Mouse (Mus musculus) large intestine, adult 2 months (tissue): Measurements from ENCODE around the gene Spopl. TPM values are rescaled to one million over a fixed set of nuclear protein-coding genes. Genes with fewer than 3 reads are reported as not detected.
"Not testable (repeated sequence)": the region's sequence is repeated elsewhere in the genome, so short reads cannot be mapped to it uniquely, and the experiment has no call there.

Experiments
- DNase-seq: peaks from one replicate; pipeline ENCODE4 v3.0.0-alpha.2; 2012; ENCODE audit warnings: low read depth, low spot score
- WGBS: fragments of 180-500 bp; shearing (Covaris S2); methylation state at CpG from one replicate; pipeline ENCODE4 v1.1.7; 2018; 5-methylcytosine and 5-hydroxymethylcytosine counted together
- polyA plus RNA-seq: library from polyadenylated mRNA; depleted of rRNA; stranded (reverse); fragments of >200 nt; gene quantifications from 2 replicates; pipeline ENCODE4 v1.2.3, GENCODE M21; 2012; rRNA removed

The Spopl gene
- polyA plus RNA-seq, result 1.6 and 2.4 TPM in 2 replicates

DNA sequence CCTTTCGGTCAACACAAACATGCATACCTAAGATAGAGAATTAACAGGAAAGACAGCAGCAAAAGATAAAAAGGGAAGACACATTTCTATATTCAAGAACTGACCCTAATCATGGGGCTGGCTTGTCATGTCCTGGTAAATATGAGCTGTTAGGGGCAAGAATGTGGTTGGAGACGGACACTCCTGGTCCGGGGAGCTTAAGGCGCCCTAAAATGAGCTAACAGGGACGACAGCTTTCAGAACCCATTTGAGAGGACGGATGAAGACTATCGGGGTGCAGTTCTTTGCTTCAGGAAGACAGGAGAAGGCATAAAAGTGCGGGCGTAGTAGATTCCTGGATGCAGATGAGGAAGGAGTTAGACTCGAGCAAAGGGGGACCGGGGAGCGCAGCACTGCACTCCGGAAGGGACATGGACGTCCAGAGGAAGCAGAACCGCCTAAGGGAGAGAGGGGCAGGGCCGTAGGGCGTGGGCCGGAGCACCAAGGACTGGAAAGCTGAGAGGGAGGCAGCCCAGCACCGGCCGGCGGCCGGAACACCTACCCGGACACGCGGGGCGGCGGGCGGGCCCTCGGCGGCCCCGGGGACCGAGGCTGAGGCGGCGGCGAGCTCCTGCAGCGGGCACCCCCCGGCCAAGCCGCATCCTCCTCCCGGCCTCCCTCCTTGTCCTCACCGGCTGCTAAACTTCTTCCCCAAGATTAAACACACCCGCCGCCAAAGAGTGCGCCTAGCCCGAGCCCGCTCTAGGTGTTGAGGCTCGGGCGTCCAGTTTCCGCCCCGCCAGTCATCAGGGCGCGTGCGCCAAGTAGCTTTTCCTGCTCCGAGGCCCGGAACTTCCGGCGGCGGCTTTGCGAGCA, at the start of gene Spopl:
TSS of gene Spopl (minus strand) at position 805 of the 855 bp plus-strand sequence.
- WGBS, result 2% methylated on average over 58 of the region's 58 CpGs
- peak; percentile 62 for DNase-seq

DNA sequence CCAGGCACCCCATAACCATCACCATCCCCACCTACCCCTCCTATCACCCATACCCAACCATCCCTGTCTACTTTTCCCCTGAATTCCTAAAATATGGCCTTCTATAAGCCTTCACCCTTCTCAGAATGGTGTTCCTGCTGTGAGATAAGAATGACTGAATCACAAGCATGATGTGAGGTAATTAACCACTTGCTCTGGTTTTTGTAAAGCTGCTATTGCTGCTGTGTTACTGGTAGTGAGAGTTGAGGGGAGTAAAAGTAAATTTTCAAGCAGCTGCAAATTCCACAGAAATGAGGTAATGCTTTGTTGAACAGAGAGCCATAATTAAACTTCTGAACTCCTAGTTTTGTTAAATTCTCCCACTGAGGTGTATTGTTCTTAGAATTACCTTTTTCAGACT, 48.2 kb upstream of the Spopl start:
- no peak for DNase-seq

DNA sequence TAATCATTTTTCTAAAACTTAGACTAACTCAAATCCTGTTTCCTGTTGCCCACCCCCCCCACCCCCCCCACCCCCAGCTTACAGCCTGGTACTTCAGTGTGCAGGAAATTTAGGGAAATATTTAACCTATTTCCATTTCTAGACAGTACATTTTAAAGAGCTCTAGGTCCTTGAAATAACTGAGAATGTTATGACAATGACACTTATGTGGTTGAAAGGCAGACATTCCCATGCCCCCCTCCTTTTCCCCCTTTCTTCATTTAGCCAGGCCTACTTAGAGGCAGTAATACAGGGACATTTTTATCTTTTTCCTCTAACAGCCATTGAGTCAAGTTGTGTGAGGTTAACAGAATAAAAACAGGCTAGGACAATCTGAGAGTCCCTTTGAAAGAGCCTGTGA, 46.1 kb upstream of the Spopl start:
- no peak for DNase-seq

DNA sequence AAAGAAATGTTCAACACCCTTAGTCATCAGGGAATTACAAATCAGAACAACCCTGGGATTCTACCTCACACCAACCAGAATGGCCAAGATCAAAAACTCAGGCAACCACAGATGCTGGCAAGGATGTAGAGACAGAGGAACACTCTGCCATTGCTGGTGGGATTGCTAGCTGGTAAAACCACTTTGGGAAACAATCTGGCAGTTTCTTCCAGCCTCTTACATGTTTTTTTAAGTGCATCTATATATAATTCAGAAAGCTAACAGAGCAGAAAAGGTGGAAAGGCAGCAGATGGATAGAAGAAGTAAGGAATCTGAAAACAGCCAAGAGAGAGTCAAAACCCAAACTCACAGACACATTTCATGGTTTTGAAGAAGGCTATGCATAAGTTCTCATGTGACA, 33.5 kb upstream of the Spopl start:
- DNase-seq, result no peak

DNA sequence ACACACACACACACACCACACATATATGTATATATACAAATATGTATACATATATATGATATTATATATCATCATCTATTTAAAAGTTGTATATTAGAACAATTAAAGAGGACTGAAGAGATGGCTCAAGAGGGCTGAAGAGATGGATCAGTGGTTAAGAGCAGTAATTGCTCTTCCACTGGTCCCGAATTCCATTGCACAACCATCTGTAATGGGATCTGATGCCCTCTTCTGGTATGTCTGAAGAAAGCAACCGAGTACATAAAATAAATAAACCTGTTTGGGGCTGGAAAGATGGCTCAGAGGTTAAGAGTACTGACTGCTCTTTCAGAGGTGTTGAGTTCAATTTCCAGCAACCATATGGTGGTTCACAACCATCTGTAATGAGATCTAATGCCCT, 16.9 kb upstream of the Spopl start:
- WGBS, result 41% methylated on average over 2 of the region's 2 CpGs
- no peak for DNase-seq

DNA sequence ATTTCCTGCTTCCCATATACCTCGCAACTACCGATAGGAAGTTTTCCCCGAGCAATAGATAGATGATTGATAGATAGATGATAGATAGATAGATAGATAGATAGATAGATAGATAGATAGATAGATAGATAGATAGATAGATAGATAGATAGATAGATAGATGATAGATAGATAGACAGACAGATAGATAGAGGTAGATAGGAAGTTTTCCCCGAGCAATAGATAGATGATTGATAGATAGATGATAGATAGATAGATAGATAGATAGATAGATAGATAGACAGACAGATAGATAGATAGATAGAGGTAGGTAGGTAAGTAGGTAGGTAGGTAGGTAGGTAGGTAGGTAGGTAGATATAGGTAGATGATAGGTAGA, 239 bp upstream of the Spopl start:
- not testable (repeated sequence) for DNase-seq
- 17% methylated on average over 4 of the region's 4 CpGs for WGBS

DNA sequence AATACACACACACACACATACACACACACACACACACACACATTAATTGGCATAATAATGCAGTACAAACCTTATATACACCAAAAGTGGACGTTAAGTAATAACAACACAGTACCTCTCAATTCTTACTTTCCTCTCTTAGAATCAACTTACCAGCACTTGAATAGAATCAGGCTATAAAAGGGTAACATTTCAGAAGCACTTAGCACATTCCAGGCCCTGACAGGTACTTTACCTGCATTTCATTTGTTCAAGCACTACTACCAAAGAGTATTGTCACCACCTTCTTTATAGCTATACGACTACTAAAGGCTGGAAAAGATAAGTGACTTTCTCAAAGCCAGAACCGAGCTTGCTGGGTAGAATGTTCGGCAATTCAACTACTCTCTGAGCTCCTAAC, 1.3 kb downstream of the Spopl start:
- WGBS, result 42% methylated on average over 4 of the region's 4 CpGs
- DNase-seq, result no peak

DNA sequence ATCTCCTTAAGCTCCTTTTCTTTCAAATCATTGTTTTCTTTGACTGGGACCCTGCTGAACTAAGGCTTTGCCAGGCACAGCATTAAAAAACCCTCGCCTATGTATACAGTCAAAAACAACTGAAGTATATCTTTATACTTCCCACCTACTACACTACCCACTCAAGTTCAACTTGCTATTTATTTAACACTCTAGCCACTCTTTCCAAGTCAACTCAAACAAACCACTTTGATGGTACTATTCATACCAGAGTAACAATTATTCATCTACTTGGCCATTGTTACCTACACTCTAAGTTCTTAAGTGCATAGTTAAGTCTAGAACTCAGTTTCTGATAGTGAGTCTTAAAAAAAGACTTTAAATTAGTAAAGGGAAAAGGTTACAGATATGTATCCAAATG, 3.1 kb downstream of the Spopl start:
- WGBS, result 89% methylated on average over 1 of the region's 1 CpGs
- no peak for DNase-seq

DNA sequence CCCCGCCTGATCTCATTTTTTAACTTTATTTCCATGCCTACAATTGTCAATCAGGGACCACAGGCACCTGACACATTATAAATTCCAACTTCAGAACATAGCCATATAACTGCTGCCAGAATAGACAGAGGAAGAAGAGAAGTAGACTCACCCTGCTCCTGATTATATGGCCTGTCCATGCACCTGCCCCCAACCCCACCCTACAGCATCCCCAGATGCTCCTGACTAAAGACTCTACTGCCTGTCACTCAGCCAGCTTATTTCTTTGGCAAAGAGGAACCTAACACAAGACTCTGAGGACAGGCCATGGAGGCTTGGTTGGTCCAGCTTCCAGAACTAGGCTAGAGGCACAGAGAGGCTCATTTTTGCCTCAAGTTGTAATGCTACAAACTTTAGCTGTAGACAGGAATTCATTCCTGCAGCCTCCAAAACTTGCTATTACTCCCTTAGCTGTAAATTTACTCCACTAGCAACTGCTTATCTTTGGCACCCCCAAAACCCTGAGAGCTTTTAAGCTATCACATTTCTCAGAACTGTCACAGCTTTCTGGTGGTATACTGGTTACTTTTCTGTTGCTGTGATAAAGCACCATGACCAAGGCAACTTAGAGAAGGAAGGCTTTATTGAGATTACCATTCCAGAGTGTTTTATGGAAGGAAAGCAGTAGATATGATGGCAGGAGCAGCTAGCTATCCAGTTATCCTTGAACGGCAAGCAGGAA, 6.7 kb downstream of the Spopl start:
- WGBS, result 82% methylated on average over 2 of the region's 2 CpGs
- no peak for DNase-seq

DNA sequence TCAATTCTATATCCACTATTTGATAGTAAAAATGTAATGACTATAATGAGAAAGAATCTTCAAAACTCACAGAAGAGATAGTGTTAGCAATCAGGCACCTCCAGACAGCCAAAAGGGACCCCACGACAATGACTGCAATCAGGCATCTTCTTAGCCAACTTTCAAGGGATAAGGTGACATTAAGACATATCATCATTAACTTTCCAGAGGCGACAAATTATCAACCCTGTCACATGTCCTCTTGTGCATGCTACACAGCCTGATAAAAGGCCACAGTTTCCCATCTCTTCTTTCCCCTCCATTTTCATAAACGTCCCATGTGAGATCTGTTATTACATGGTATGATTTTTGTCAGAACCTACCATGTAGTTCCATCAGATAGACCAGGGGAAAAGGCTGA, 9.0 kb downstream of the Spopl start:
- 89% methylated on average over 3 of the region's 3 CpGs for WGBS
- no peak for DNase-seq

DNA sequence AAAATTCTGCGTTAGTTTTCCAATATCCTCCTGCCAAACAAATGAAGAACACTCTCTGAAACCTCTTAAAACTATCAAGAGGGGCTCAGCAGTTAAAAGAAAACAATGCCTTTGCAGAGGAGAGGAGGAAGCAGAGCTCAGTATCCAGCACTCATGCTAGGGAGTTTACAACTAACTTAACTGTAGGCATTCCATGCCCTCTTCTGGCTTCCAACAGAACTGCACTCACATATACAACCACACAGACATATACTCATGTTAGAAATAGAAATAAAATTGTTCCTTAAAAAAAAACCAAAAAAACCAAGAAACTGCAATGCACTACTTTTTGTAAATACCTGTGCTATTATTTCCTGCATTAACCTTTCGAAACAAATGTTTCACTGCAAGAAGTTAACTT, 12.7 kb downstream of the Spopl start:
- WGBS, result 92% methylated on average over 2 of the region's 2 CpGs
- no peak for DNase-seq

DNA sequence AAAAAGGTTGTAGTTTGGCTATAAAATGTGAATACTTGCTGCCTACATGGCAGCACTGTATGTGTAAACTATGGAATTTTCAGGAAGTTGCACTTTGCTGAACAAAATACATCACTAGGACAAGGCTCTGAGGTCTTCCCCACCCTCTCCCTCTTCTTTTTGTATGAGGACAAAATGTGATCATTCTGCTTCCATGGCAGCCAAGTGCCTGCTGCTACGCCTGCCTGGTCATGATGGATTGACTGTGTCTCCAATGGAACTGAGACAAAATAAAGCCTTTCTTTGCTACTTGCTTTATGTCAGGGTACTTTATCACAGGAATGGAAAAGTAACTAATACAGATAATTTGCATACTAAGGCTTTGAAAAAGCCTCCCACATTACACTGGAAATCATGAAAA, 20.7 kb downstream of the Spopl start:
- no peak for DNase-seq
- 94% methylated on average over 1 of the region's 1 CpGs for WGBS

DNA sequence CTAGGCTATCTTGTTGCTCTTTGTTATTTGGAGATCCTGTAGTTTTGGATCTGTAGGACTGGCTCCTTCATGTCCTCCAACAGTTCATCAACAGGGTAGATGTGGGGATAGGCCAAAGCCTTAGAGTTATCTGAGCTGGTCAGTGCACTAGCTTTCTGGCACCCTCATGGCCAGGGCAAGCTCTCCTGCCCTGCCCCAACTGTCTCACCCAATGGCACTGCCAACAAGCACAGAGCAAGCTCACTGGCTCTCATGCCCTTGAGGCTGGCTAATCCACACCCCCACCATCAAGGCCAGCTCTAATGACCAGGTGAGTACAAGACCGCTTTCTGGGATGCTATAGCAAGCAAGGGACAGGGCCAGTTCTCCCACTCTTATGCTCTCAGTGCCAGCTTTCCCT, 24.7 kb downstream of the Spopl start:
- no peak for DNase-seq
- WGBS, result 93% methylated on average over 1 of the region's 1 CpGs

DNA sequence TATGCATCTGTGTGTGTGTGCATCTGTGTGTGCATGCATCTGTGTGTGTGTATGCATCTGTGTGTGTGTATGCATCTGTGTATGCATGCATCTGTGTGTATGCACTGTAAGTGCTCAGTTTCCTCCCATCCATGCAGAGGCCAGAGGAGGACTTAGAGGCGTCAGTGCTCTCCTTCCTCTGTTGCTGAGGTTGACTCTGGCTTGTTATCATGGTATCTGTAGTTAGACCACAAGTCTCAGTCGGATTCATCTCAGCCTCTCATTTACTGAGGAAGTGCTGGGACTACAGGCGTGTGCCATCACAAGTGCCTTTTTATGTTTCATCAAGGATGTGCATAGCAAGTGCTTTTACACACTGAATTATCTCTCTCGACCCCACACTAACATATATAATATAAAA, 31.9 kb downstream of the Spopl start:
- DNase-seq, result no peak
- WGBS, result 92% methylated on average over 4 of the region's 4 CpGs

DNA sequence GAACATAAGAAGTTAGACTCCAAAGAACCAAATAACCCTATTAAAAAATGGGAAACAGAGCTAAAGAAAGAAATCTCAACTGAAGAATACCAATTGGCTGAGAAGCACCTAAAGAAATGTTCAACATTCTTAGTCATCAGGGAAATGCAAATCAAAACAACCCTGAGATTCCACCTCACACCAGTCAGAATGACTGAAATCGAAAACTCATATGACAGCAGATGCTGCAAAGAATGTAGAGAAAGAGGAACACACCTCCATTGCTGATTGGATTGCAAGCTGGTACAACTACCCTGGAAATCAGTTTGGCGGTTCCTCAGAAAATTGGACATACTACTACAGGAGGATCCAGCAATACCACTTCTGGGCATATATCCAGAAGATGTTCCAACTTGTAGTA, 44.2 kb downstream of the Spopl start:
- 98% methylated on average over 2 of the region's 2 CpGs for WGBS
- not testable (repeated sequence) for DNase-seq

DNA sequence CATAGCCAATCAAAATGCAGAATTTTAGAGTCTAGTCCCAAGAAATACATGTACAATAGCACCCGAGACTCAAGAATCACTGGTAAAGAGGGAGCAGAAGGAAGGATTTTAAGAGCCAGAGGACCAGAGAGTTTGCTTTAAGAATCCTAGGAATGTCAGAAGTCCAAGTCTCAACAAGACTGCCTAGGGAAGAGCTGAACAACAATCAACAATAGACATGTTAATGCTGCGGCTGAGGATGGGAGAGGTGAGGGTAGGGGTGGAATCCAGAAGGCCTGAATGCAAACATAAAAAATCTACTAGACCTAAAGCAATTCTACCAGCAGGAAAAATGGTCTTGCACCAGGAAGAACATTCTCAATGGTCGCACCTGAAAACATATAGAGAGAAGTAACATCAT, 66.8 kb downstream of the Spopl start:
- DNase-seq, result no peak
- 96% methylated on average over 3 of the region's 3 CpGs for WGBS

DNA sequence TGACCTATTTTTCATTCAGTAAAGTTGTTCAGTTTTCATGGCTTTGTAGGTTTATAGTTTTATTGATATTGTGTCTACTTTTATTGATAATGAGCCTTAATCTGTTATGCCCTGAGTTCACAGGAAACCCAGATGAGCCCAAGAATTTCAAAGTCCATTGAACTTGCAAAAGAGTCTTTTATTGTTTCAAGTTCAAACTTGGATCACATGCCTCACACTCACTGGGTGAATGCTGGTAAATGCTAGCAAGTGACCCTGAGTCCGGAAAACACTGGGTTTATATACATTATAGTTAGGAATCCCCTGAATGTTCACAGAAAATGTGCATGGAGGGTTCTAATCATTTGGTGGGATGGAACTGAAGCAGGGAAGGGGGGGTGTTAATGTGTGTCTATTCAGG, 90.2 kb downstream of the Spopl start:
- WGBS, result 26% methylated on average over 1 of the region's 1 CpGs
- DNase-seq, result peak; percentile 1

DNA sequence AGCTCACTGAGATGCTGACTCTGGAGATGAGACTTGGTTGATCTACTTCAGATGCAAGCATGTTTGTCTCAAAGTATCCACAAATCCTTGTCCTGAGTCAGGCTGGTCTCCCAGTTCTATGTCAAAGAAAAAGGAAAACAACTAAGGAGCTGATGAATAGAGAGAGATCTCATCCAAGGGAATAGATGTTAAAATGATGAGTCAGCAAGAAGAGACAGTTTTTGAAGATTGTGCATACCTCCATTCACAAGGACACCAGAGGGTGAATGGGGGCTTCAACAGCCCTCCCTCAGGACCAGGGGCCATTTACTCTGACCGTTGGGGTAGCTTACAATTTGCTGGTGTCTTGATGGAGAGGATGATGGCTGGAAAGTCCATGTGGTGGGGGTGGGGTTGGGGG, 104.4 kb downstream of the Spopl start:
- 76% methylated on average over 1 of the region's 1 CpGs for WGBS
- DNase-seq, result no peak

DNA sequence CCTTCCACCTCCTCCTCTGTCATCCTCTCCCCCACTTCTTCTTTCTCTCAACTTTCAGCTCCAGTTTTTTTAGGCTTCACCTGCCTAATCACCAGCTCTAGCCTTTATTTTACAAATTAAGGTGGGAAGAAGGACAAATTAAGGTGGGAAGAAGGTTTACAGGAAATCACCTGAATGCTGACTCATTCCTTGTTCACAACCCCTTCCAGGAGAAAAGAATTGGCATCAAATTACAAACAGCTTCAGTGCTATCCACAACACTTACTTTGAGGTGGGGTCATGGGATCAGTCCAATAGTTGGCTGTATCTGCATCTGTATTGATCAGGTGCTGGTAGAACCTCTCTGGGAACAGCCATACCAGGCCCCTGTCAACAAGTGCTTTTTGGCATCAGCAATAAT, 114.5 kb downstream of the Spopl start:
- no peak for DNase-seq
